Mouse (Mus musculus): ENCODE results near the gene Atp8b5.

DNA sequence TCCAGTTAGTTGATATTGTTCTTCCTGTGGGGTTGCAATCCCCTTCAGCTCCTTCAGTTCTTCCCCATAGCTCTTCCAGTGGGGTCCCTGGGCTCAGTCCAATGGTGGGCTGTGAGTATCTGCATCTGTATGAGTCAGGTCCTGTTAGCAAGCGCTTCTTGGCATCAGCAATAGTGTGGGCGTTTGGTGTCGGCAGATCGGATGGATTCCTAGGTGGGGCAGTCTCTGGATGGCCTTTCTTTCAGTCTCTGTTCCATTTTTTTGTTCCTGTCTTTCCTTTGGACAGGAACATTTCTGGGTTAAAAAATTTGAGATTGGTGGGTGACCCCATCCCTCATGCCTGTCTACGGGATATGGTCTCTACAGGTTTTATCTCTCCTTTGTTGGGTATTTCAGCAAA lies 18.5 kb downstream of the Atp8b5 start:
- TF ChIP-seq CTCF (IDR thresholded peaks at IDR 0.05; ENCODE audit: insufficient read depth, low read length) (no peak), POLR2A (IDR thresholded peaks at IDR 0.05; ENCODE audit: borderline replicate concordance, extremely low read depth, low read depth, low read length) (no peak)

All from lung, adult 2 months (tissue).